Mouse (Mus musculus) cortical plate, adult 2 months (tissue): ENCODE data around the gene Rpl7l1.

Experiments
- CTCF ChIP-seq: fragments of 200-500 bp; IDR thresholded peaks from 2 replicates; pipeline ENCODE4 v1.5.1; 2011; ENCODE audit warnings: mild to moderate bottlenecking, control low read depth, low read length; ENCODE audit not compliant: insufficient read depth; ENCODE audit errors: extremely low read depth
- POLR2A ChIP-seq: fragments of 200-500 bp; IDR thresholded peaks from 2 replicates; pipeline ENCODE4 v1.6.1; 2011; ENCODE audit warnings: mild to moderate bottlenecking, low read length, control low read depth; ENCODE audit not compliant: insufficient read depth; ENCODE audit errors: extremely low read depth

DNA sequence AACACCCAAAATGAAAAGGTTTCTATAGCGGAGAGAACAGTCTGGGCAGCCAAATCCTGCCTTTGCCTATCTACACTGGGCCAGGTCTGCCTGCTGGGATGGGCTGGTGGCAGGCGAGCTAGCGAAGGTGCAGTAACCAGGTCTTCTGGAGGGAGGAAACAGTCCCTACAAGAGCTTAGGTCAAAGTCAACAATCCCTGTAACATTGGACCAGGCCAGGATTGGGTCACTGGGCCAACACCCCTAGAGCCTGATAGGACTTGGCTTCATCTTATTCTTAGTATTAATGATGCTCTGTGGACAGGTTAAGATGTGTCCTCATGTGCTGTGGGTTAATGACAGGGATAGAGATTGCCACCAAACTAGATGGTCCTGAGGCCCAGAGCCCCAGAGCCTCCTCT is 48.4 kb downstream of the Rpl7l1 start:
- TF ChIP-seq CTCF (no peak), POLR2A (no peak)
